Comparison of ENCODE assay signal across 9 mouse cellular contexts in genomic region chr2:35259338-35260080, GRCm38 (mm10). TPM values are rescaled to one million over a fixed set of nuclear protein-coding genes. Genes with fewer than 3 reads are reported as not detected.
DNase-seq lines count a peak whose midpoint lies in the region; ATAC-seq lines count a peak whose summit lies in the region.
"Had no signal": no experiment of that assay in that cellular context is flagged by ENCODE, and none has a peak within 500 bp of the region (broad histone marks: within the 10 kb centered on the region; RNA-seq: fewer than 3 reads in every experiment).

No protein-coding gene starts in this region.

- peak; percentile 62 for DNase-seq in adrenal gland, postnatal 10 days
- DNase-seq in adrenal gland, adult 18-20 months (ENCODE audit: low spot score in 2 of 2): no peak
- DNase-seq in 3134 (ENCODE audit: extremely low read depth, insufficient read length, low spot score): peak; percentile 59
- peak; percentile 44 for DNase-seq in embryonic facial prominence, embryonic 11.5 days (ENCODE audit: low spot score)
- DNase-seq in liver, embryonic 13.5 days: no peak
- DNase-seq in right cerebral cortex, postnatal 4 days: no peak
- no peak for DNase-seq in right cerebral cortex, postnatal 14 days
- no peak for DNase-seq in hindbrain, embryonic 11.5 days (ENCODE audit: low spot score)

- H3K36me3 ChIP-seq in embryonic facial prominence, embryonic 11.5 days (replicated peaks; ENCODE audit: control insufficient read depth, insufficient read depth, low read depth, low read length): no peaks in the 10 kb centered on the region
- H3K36me3 ChIP-seq in liver, embryonic 13.5 days: no peaks in the 10 kb centered on the region
- no peaks in the 10 kb centered on the region for H3K36me3 ChIP-seq in hindbrain, embryonic 11.5 days (ENCODE audit: control insufficient read depth, insufficient read depth, low read length)

- peak overlapping the region; percentile 41; the same call in 1 of the 2 replicates for H3K27ac ChIP-seq in embryonic facial prominence, embryonic 11.5 days (replicated peaks; ENCODE audit: low read depth, low read length)
- no peak overlapping the region for H3K27ac ChIP-seq in liver, embryonic 13.5 days
- no peak overlapping the region for H3K27ac ChIP-seq in hindbrain, embryonic 11.5 days (ENCODE audit: low read depth, low read length)

- H3K4me1 ChIP-seq in embryonic facial prominence, embryonic 11.5 days (ENCODE audit: control insufficient read depth, insufficient read depth, low read length): peaks cover 2% of the 10 kb centered on the region; the same call in 1 of the 2 replicates
- peaks cover 38% of the 10 kb centered on the region for H3K4me1 ChIP-seq in liver, embryonic 13.5 days (replicated peaks)
- no peaks in the 10 kb centered on the region; the same call in 1 of the 2 replicates for H3K4me1 ChIP-seq in hindbrain, embryonic 11.5 days (replicated peaks; ENCODE audit: control insufficient read depth, insufficient read depth, low read length)

- 37% methylated on average over 13 of the region's 13 CpGs for WGBS in embryonic facial prominence, embryonic 11.5 days
- 24% methylated on average over 13 of the region's 13 CpGs for WGBS in liver, embryonic 13.5 days (ENCODE audit: insufficient replicate concordance)
- 58% methylated on average over 13 of the region's 13 CpGs for WGBS in hindbrain, embryonic 11.5 days

- ATAC-seq in embryonic facial prominence, embryonic 11.5 days (replicated peaks; ENCODE audit: insufficient number of reproducible peaks, low FRiP score, low TSS enrichment, low read depth): no peak
- ATAC-seq in liver, embryonic 13.5 days (ENCODE audit: low read depth): no peak
- ATAC-seq in hindbrain, embryonic 11.5 days (ENCODE audit: low FRiP score): no peak

- no peak overlapping the region for H3K4me3 ChIP-seq in embryonic facial prominence, embryonic 11.5 days (ENCODE audit: low read depth, low read length)
- H3K4me3 ChIP-seq in liver, embryonic 13.5 days (replicated peaks): no peak overlapping the region
- no peak overlapping the region for H3K4me3 ChIP-seq in hindbrain, embryonic 11.5 days (ENCODE audit: low read depth, low read length)
- H3K4me3 ChIP-seq: erythroblast, embryonic 14.5 days had no signal

- H3K9ac ChIP-seq in embryonic facial prominence, embryonic 11.5 days (replicated peaks; ENCODE audit: low read length): no peak overlapping the region
- H3K9ac ChIP-seq in liver, embryonic 13.5 days: no peak overlapping the region
- no peak overlapping the region for H3K9ac ChIP-seq in hindbrain, embryonic 11.5 days (ENCODE audit: low read depth, low read length)

- no peaks in the 10 kb centered on the region for H3K9me3 ChIP-seq in embryonic facial prominence, embryonic 11.5 days (replicated peaks; ENCODE audit: control insufficient read depth, low read length)
- H3K9me3 ChIP-seq in liver, embryonic 13.5 days (replicated peaks): no peaks in the 10 kb centered on the region
- no peaks in the 10 kb centered on the region for H3K9me3 ChIP-seq in hindbrain, embryonic 11.5 days (ENCODE audit: control insufficient read depth, low read length)

- H3K27me3 ChIP-seq in embryonic facial prominence, embryonic 11.5 days (ENCODE audit: control insufficient read depth, insufficient read depth, low read length): no peaks in the 10 kb centered on the region
- H3K27me3 ChIP-seq in liver, embryonic 13.5 days: peaks cover 35% of the 10 kb centered on the region
- peaks cover 10% of the 10 kb centered on the region; the same call in 1 of the 2 replicates for H3K27me3 ChIP-seq in hindbrain, embryonic 11.5 days (ENCODE audit: control insufficient read depth, insufficient read depth, low read length)

- H3K4me2 ChIP-seq in embryonic facial prominence, embryonic 11.5 days (ENCODE audit: low read depth, low read length): no peak overlapping the region
- H3K4me2 ChIP-seq in liver, embryonic 13.5 days: 0 out of 2 replicates have a peak overlapping the region, but pooled peaks have one; percentile 6
- H3K4me2 ChIP-seq in hindbrain, embryonic 11.5 days (replicated peaks; ENCODE audit: low read depth, low read length): no peak overlapping the region

RNA-seq across cellular contexts. Expression of gene Gsn, which starts 3.3 kb away (rescaled TPM):
- 100 to 1,000 TPM; 161 to 192 TPM for total RNA-seq in adrenal gland, postnatal 10 days (2021)
- 100 to 1,000 TPM; 364 to 767 TPM for total RNA-seq in adrenal gland, adult 18-20 months (2021)
- polyA plus RNA-seq in embryonic facial prominence, embryonic 11.5 days (2014; fragmentation: Nextera tagmentation; extraction: Ambion mirVana): 50.1 and 51.7 TPM in 2 replicates
- polyA plus RNA-seq in liver, embryonic 13.5 days (2015; fragmentation: Nextera tagmentation; extraction: Ambion mirVana): 77.4 and 92.5 TPM in 2 replicates
- 39.9 and 40.2 TPM in 2 replicates for polyA plus RNA-seq in hindbrain, embryonic 11.5 days (2014; fragmentation: Nextera tagmentation; extraction: Ambion mirVana)

RNA-seq across cellular contexts. Expression of gene Rab14, which starts 58.6 kb away (rescaled TPM):
- 100 to 1,000 TPM; 172 to 185 TPM for total RNA-seq in adrenal gland, postnatal 10 days (2021)
- 100 to 1,000 TPM; 187 to 226 TPM for total RNA-seq in adrenal gland, adult 18-20 months (2021)
- polyA plus RNA-seq in embryonic facial prominence, embryonic 11.5 days (2014; fragmentation: Nextera tagmentation; extraction: Ambion mirVana): 246 and 247 TPM in 2 replicates
- polyA plus RNA-seq in liver, embryonic 13.5 days (2015; fragmentation: Nextera tagmentation; extraction: Ambion mirVana): 148 and 181 TPM in 2 replicates
- polyA plus RNA-seq in hindbrain, embryonic 11.5 days (2014; fragmentation: Nextera tagmentation; extraction: Ambion mirVana): 297 and 327 TPM in 2 replicates

Comparison
In these comparisons a context has a peak if more than half of its experiments do, and no peak if none do; other contexts are left out.
1. DNase-seq: peak in adrenal gland, postnatal 10 days (single experiment), 3134 (single experiment) and embryonic facial prominence, embryonic 11.5 days (single experiment); none in adrenal gland, adult 18-20 months (0 of 2), liver, embryonic 13.5 days (single experiment), right cerebral cortex, postnatal 4 days (single experiment), right cerebral cortex, postnatal 14 days (single experiment) and hindbrain, embryonic 11.5 days (single experiment).